Mouse (Mus musculus) heart, postnatal 0 days (tissue): Measurements from ENCODE around the gene Hpse2.

Experiments
- CTCF ChIP-seq: IDR thresholded peaks from 2 replicates; pipeline ENCODE4 v1.5.1; 2016; ENCODE audit warnings: antibody characterized with exemption, control low read depth, low read depth
- EP300 ChIP-seq: IDR thresholded peaks from 2 replicates; pipeline ENCODE4 v1.6.1; 2016; ENCODE audit warnings: antibody characterized with exemption, low read depth

DNA sequence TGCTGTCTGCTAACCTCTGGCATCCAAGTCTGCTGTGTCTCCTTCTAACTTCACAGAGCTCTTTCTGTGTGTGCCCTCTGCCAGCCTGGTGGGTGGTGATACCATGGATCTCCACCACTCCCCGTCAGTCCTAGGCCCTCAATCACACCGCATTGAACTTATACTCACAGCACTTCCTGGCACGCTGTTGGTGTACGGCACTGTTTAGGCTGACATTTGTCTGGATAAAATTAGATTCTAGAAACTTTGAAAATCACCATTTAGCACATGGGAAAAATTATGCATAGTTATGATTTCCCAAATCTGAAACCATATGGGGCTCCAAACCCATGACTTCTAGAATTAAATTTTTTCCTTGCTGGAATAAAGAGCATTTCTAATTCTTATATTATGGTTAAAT lies 478.4 kb downstream of the Hpse2 start:
- TF ChIP-seq CTCF (no peak), EP300 (no peak)
